Mouse (Mus musculus) cortical plate, adult 2 months (tissue): Measurements from ENCODE around the gene Adam8.

Source experiments
- CTCF ChIP-seq: fragments of 200-500 bp; IDR thresholded peaks from 2 replicates; pipeline ENCODE4 v1.5.1; 2011; ENCODE audit warnings: mild to moderate bottlenecking, control low read depth, low read length; ENCODE audit not compliant: insufficient read depth; ENCODE audit errors: extremely low read depth
- POLR2A ChIP-seq: fragments of 200-500 bp; IDR thresholded peaks from 2 replicates; pipeline ENCODE4 v1.6.1; 2011; ENCODE audit warnings: mild to moderate bottlenecking, low read length, control low read depth; ENCODE audit not compliant: insufficient read depth; ENCODE audit errors: extremely low read depth

DNA sequence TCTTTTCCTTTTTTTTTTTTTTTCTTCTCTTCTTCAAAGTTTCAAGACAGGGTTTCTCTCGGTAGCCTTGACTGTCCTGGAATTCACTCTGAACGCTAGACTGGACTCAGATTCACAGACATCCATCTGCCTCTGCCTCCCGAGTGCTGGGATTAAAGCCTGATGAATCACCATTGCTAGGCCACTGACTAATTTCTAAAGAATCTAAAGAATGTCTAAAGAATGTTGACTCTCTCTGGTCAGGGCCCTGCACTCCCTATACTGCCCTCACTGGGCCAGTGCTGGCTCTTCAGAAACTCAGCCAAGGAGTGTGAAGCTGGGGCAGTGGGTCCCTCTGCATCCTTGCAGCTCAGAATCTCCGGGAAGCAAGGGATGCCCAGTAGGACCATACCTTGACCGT lies 16.9 kb downstream of the Adam8 start:
- no peak for TF ChIP-seq CTCF
- no peak for TF ChIP-seq POLR2A
